Mouse (Mus musculus): ENCODE data around the gene Aebp1. TPM values are rescaled to one million over a fixed set of nuclear protein-coding genes. Genes with fewer than 3 reads are reported as not detected.

Gene Aebp1
- polyA plus RNA-seq, 2 experiments: 3.3 to 4.2 TPM

DNA sequence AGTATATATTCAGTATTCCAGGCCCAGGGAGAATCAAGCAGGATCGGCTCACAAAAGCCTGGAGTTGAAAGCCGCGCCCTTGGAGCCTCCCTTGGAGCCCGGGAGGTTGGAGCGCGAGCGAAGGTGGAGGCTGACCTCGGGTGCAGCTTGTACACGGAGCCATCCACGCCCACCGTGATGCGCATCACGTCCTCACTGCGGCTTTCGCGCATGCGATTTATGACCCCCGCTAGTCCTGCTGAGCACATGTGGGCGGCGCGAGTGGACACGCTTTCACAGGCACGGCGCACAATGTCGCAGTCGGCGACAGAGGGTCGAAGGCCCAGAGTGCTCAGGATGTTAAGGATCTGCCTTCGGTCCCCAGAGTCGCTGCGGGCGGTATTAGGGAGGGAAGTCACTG is 40.2 kb downstream of the Aebp1 start:
- Histone ChIP-seq H3K9me3 (ENCODE audit: control insufficient read depth, low read length) (no peaks in the 10 kb centered on the region), H3K36me3 (replicated peaks; ENCODE audit: control insufficient read depth, insufficient read depth, low read depth) (no peaks in the 10 kb centered on the region), H3K27me3 (ENCODE audit: control insufficient read depth, insufficient read depth, low read length) (peaks cover 55% of the 10 kb centered on the region), H3K4me1 (replicated peaks; ENCODE audit: control insufficient read depth in 2 of 2, insufficient read depth in 2 of 2, low read length in 1 of 2) (peaks cover 8 to 12% of the 10 kb centered on the region in 2 experiments; a peak in 3 of 4 replicates), H3K27ac (no peak overlapping the region), H3K9ac (replicated peaks) (no peak overlapping the region), H3K4me3 (ENCODE audit: insufficient read depth in 1 of 2, low read depth in 2 of 2, low read length in 2 of 2) (no peak overlapping the region), H3K4me2 (ENCODE audit: low read depth) (peak overlapping the region; percentile 31)
- TF ChIP-seq EP300 (IDR thresholded peaks at IDR 0.05; ENCODE audit: low read depth): no peak
- TF ChIP-seq CTCF (IDR thresholded peaks at IDR 0.05; ENCODE audit: low read depth): no peak
- ATAC-seq (ENCODE audit: insufficient read depth) (no peak), DNase-seq (ENCODE audit: low read depth in 3 of 3, low spot score in 3 of 3) (no peak)
- 6% methylated on average over 32 of the region's 32 CpGs for WGBS (ENCODE audit: insufficient replicate concordance)

DNA sequence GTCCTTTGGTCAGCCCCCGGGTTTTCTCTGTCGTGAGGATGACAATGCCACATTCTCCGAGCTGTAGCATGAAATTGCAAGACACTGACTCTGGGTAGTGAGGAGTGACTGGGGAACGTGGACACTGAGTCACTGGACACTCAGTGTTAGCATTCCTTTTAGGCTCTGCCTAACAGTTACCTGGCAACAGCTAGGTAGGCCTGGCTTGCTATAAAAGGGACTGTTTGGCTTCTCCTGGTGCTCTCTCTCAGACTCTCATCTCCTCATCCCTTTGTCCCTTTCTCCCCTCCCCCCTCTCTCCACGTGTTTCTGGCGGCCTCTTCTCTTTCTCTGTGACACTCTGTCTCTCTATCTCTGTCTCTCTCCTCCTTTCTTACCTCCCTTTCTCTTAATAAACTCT is 40.6 kb downstream of the Aebp1 start:
- H3K27ac ChIP-seq: no peak overlapping the region
- WGBS (ENCODE audit: insufficient replicate concordance): 8% methylated on average over 6 of the region's 6 CpGs
- H3K9ac ChIP-seq (replicated peaks): no peak overlapping the region
- no peak for TF ChIP-seq EP300 (IDR thresholded peaks at IDR 0.05; ENCODE audit: low read depth)
- no peak for TF ChIP-seq CTCF (IDR thresholded peaks at IDR 0.05; ENCODE audit: low read depth)
- DNase-seq (ENCODE audit: low read depth in 3 of 3, low spot score in 3 of 3): no peak
- H3K9me3 ChIP-seq (ENCODE audit: control insufficient read depth, low read length): no peaks in the 10 kb centered on the region
- H3K27me3 ChIP-seq (ENCODE audit: control insufficient read depth, insufficient read depth, low read length): peaks cover 52% of the 10 kb centered on the region
- ATAC-seq (ENCODE audit: insufficient read depth): no peak
- H3K4me3 ChIP-seq (ENCODE audit: insufficient read depth in 1 of 2, low read depth in 2 of 2, low read length in 2 of 2): no peak overlapping the region
- H3K36me3 ChIP-seq (replicated peaks; ENCODE audit: control insufficient read depth, insufficient read depth, low read depth): no peaks in the 10 kb centered on the region
- H3K4me2 ChIP-seq (ENCODE audit: low read depth): peak overlapping the region; percentile 31; the same call in 1 of the 2 replicates
- H3K4me1 ChIP-seq (replicated peaks; ENCODE audit: control insufficient read depth in 2 of 2, insufficient read depth in 2 of 2, low read length in 1 of 2): peaks cover 8 to 12% of the 10 kb centered on the region in 2 experiments; a peak in 3 of 4 replicates

DNA sequence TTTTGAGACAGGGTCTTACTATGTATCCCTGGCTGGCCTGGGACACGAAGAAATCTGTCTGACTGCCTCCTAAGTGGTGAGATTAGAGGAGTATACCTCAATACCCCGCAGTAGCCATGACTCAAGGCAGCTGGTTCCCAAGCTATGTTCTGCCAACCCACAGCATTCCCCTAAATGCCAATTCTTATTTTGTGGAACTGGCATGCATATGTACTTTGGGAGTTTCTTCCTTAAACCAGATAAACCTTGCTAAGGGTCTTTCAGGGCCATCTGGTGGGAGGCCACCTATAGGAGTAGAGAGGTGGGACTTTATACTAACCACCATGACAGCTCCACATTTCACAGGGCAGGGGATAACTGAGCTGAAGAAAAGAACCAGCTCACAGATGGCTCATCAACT is 42.1 kb downstream of the Aebp1 start:
- no peaks in the 10 kb centered on the region for H3K36me3 ChIP-seq (replicated peaks; ENCODE audit: control insufficient read depth, insufficient read depth, low read depth)
- no peak for ATAC-seq (ENCODE audit: insufficient read depth)
- no peak for TF ChIP-seq EP300 (IDR thresholded peaks at IDR 0.05; ENCODE audit: low read depth)
- no peak for TF ChIP-seq CTCF (IDR thresholded peaks at IDR 0.05; ENCODE audit: low read depth)
- H3K4me3 ChIP-seq (ENCODE audit: insufficient read depth in 1 of 2, low read depth in 2 of 2, low read length in 2 of 2): no peak overlapping the region
- peaks cover 1 to 3% of the 10 kb centered on the region in 2 experiments; a peak in 2 of 4 replicates for H3K4me1 ChIP-seq (replicated peaks; ENCODE audit: control insufficient read depth in 2 of 2, insufficient read depth in 2 of 2, low read length in 1 of 2)
- peaks cover 41% of the 10 kb centered on the region for H3K27me3 ChIP-seq (ENCODE audit: control insufficient read depth, insufficient read depth, low read length)
- H3K4me2 ChIP-seq (ENCODE audit: low read depth): no peak overlapping the region
- no peaks in the 10 kb centered on the region for H3K9me3 ChIP-seq (ENCODE audit: control insufficient read depth, low read length)
- WGBS (ENCODE audit: insufficient replicate concordance): 48% methylated on average over 2 of the region's 2 CpGs
- no peak overlapping the region for H3K27ac ChIP-seq
- H3K9ac ChIP-seq (replicated peaks): no peak overlapping the region
- DNase-seq (ENCODE audit: low read depth in 3 of 3, low spot score in 3 of 3): no peak

GRCm38 (mm10) chr11:5904357-5904756 is 42.6 kb downstream of the Aebp1 start:
- H3K4me2 ChIP-seq (ENCODE audit: low read depth): no peak overlapping the region
- DNase-seq (ENCODE audit: low read depth in 3 of 3, low spot score in 3 of 3): no peak
- H3K4me3 ChIP-seq (ENCODE audit: insufficient read depth in 1 of 2, low read depth in 2 of 2, low read length in 2 of 2): no peak overlapping the region
- no peak overlapping the region for H3K27ac ChIP-seq
- no peak for TF ChIP-seq CTCF (IDR thresholded peaks at IDR 0.05; ENCODE audit: low read depth)
- TF ChIP-seq EP300 (IDR thresholded peaks at IDR 0.05; ENCODE audit: low read depth): no peak
- no peaks in the 10 kb centered on the region for H3K36me3 ChIP-seq (replicated peaks; ENCODE audit: control insufficient read depth, insufficient read depth, low read depth)
- ATAC-seq (ENCODE audit: insufficient read depth): no peak
- 82% methylated on average over 19 of the region's 19 CpGs for WGBS (ENCODE audit: insufficient replicate concordance)
- peaks cover 36% of the 10 kb centered on the region for H3K27me3 ChIP-seq (ENCODE audit: control insufficient read depth, insufficient read depth, low read length)
- no peaks in the 10 kb centered on the region for H3K4me1 ChIP-seq (replicated peaks; ENCODE audit: control insufficient read depth in 2 of 2, insufficient read depth in 2 of 2, low read length in 1 of 2)
- no peak overlapping the region for H3K9ac ChIP-seq (replicated peaks)
- H3K9me3 ChIP-seq (ENCODE audit: control insufficient read depth, low read length): no peaks in the 10 kb centered on the region

- no peak overlapping the region for H3K4me2 ChIP-seq (ENCODE audit: low read depth)
- no peak for TF ChIP-seq EP300 (IDR thresholded peaks at IDR 0.05; ENCODE audit: low read depth)
- no peak for TF ChIP-seq CTCF (IDR thresholded peaks at IDR 0.05; ENCODE audit: low read depth)
- no peaks in the 10 kb centered on the region for H3K9me3 ChIP-seq (ENCODE audit: control insufficient read depth, low read length)
- no peak overlapping the region for H3K9ac ChIP-seq (replicated peaks)
- ATAC-seq (ENCODE audit: insufficient read depth) (no peak), DNase-seq (ENCODE audit: low read depth in 3 of 3, low spot score in 3 of 3) (no peak)
- H3K27ac ChIP-seq: no peak overlapping the region
- H3K4me3 ChIP-seq (ENCODE audit: insufficient read depth in 1 of 2, low read depth in 2 of 2, low read length in 2 of 2): no peak overlapping the region
- no peaks in the 10 kb centered on the region for H3K36me3 ChIP-seq (replicated peaks; ENCODE audit: control insufficient read depth, insufficient read depth, low read depth)
- no peaks in the 10 kb centered on the region for H3K4me1 ChIP-seq (replicated peaks; ENCODE audit: control insufficient read depth in 2 of 2, insufficient read depth in 2 of 2, low read length in 1 of 2)
- WGBS (ENCODE audit: insufficient replicate concordance): 70% methylated on average over 6 of the region's 6 CpGs
- peaks cover 36% of the 10 kb centered on the region for H3K27me3 ChIP-seq (ENCODE audit: control insufficient read depth, insufficient read depth, low read length)
Observed at GRCm38 (mm10) chr11:5904871-5905270, 43.1 kb downstream of the Aebp1 start.

Data from liver, embryonic 14.5 days (tissue).